Comparison of ENCODE assay signal across 15 mouse cellular contexts in genomic region chr19:6499860-6500635, GRCm38 (mm10). TPM values are rescaled to one million over a fixed set of nuclear protein-coding genes. Genes with fewer than 3 reads are reported as not detected.
DNase-seq lines count a peak whose midpoint lies in the region; ATAC-seq lines count a peak whose summit lies in the region.
"Had no signal": no experiment of that assay in that cellular context is flagged by ENCODE, and none has a peak within 500 bp of the region (broad histone marks: within the 10 kb centered on the region; RNA-seq: fewer than 3 reads in every experiment).

No protein-coding gene starts in this region.

- H3K9ac ChIP-seq in intestine, embryonic 15.5 days: no peak overlapping the region
- no peak overlapping the region for H3K9ac ChIP-seq in intestine, embryonic 16.5 days (ENCODE audit: low read depth, low read length)
- peak overlapping the region; percentile 93 for H3K9ac ChIP-seq in forebrain, embryonic 12.5 days
- H3K9ac ChIP-seq in hindbrain, embryonic 16.5 days (ENCODE audit: low read depth, low read length): peak overlapping the region; percentile 99
- peak overlapping the region; percentile 99 for H3K9ac ChIP-seq in neural tube, embryonic 14.5 days (replicated peaks; ENCODE audit: low read depth, low read length)

- no peak for ATAC-seq in intestine, embryonic 15.5 days
- no peak for ATAC-seq in intestine, embryonic 16.5 days
- ATAC-seq in forebrain, embryonic 12.5 days (ENCODE audit: low FRiP score): no peak
- ATAC-seq in hindbrain, embryonic 16.5 days: no peak
- no peak for ATAC-seq in neural tube, embryonic 14.5 days (ENCODE audit: low read depth)

- DNase-seq in layer of hippocampus, adult 9-11 months: no peak
- DNase-seq in left cerebral cortex, postnatal 4 days: no peak
- DNase-seq in gastrocnemius, adult 18-20 months (ENCODE audit: low spot score): no peak
- DNase-seq: B cell, adult 2 months; lung, postnatal 36 days; thymus, postnatal 25 days had no signal

- peaks cover 34% of the 10 kb centered on the region for H3K4me1 ChIP-seq in intestine, embryonic 15.5 days (replicated peaks)
- H3K4me1 ChIP-seq in intestine, embryonic 16.5 days (ENCODE audit: control insufficient read depth, insufficient read depth, low read length): peaks cover 22% of the 10 kb centered on the region
- H3K4me1 ChIP-seq in forebrain, embryonic 12.5 days: peaks cover 90% of the 10 kb centered on the region
- H3K4me1 ChIP-seq in hindbrain, embryonic 16.5 days (ENCODE audit: control insufficient read depth, insufficient read depth, low read depth, low read length): peaks cover 71% of the 10 kb centered on the region
- H3K4me1 ChIP-seq in neural tube, embryonic 14.5 days (ENCODE audit: control insufficient read depth, insufficient read depth, low read length): peaks cover 51% of the 10 kb centered on the region

- H3K4me3 ChIP-seq in intestine, embryonic 15.5 days (replicated peaks): 0 out of 2 replicates have a peak overlapping the region, but pooled peaks have one; percentile 1
- no peak overlapping the region for H3K4me3 ChIP-seq in intestine, embryonic 16.5 days (ENCODE audit: low read length)
- H3K4me3 ChIP-seq in forebrain, embryonic 12.5 days (replicated peaks): peak overlapping the region; percentile 83
- peak overlapping the region; percentile 88 for H3K4me3 ChIP-seq in hindbrain, embryonic 16.5 days (ENCODE audit: low read length)
- H3K4me3 ChIP-seq in neural tube, embryonic 14.5 days (ENCODE audit: low read depth, low read length): peak overlapping the region; percentile 96

- peaks cover 87% of the 10 kb centered on the region for H3K27me3 ChIP-seq in intestine, embryonic 15.5 days (replicated peaks)
- H3K27me3 ChIP-seq in intestine, embryonic 16.5 days (replicated peaks; ENCODE audit: control insufficient read depth, insufficient read depth, low read length): peaks cover 81% of the 10 kb centered on the region
- H3K27me3 ChIP-seq in forebrain, embryonic 12.5 days: peaks cover 39% of the 10 kb centered on the region
- H3K27me3 ChIP-seq in hindbrain, embryonic 16.5 days (replicated peaks; ENCODE audit: control insufficient read depth, insufficient read depth, low read length): no peaks in the 10 kb centered on the region
- 0 out of 2 replicates have a peak, but pooled peaks cover 2% of the 10 kb centered on the region for H3K27me3 ChIP-seq in neural tube, embryonic 14.5 days (ENCODE audit: control insufficient read depth, insufficient read depth, low read length)

- H3K4me2 ChIP-seq in intestine, embryonic 15.5 days (replicated peaks): no peak overlapping the region
- no peak overlapping the region for H3K4me2 ChIP-seq in intestine, embryonic 16.5 days (ENCODE audit: low read depth, low read length)
- peak overlapping the region; percentile 97 for H3K4me2 ChIP-seq in forebrain, embryonic 12.5 days
- peak overlapping the region; percentile 91 for H3K4me2 ChIP-seq in hindbrain, embryonic 16.5 days (ENCODE audit: low read length)
- peak overlapping the region; percentile 77 for H3K4me2 ChIP-seq in neural tube, embryonic 14.5 days (ENCODE audit: low read depth, low read length)
- H3K4me2 ChIP-seq: liver, embryonic 11.5 days had no signal

- no peak overlapping the region for H3K27ac ChIP-seq in intestine, embryonic 15.5 days
- no peak overlapping the region for H3K27ac ChIP-seq in intestine, embryonic 16.5 days (ENCODE audit: low read length)
- H3K27ac ChIP-seq in forebrain, embryonic 12.5 days: peak overlapping the region; percentile 39
- H3K27ac ChIP-seq in hindbrain, embryonic 16.5 days (ENCODE audit: low read depth, low read length): peak overlapping the region; percentile 97
- H3K27ac ChIP-seq in neural tube, embryonic 14.5 days (ENCODE audit: low read depth, low read length): peak overlapping the region; percentile 94
- H3K27ac ChIP-seq: kidney, postnatal 0 days had no signal

- no peaks in the 10 kb centered on the region for H3K36me3 ChIP-seq in intestine, embryonic 15.5 days
- no peaks in the 10 kb centered on the region for H3K36me3 ChIP-seq in intestine, embryonic 16.5 days (ENCODE audit: control insufficient read depth, insufficient read depth, low read length)
- peaks cover 4% of the 10 kb centered on the region; the same call in 1 of the 2 replicates for H3K36me3 ChIP-seq in forebrain, embryonic 12.5 days (replicated peaks)
- peaks cover 4% of the 10 kb centered on the region; the same call in 1 of the 2 replicates for H3K36me3 ChIP-seq in hindbrain, embryonic 16.5 days (ENCODE audit: control insufficient read depth, insufficient read depth, low read length)
- peaks cover 5% of the 10 kb centered on the region for H3K36me3 ChIP-seq in neural tube, embryonic 14.5 days (ENCODE audit: control insufficient read depth, insufficient read depth, low read length)
- H3K36me3 ChIP-seq: G1E had no signal

- no peaks in the 10 kb centered on the region for H3K9me3 ChIP-seq in intestine, embryonic 15.5 days
- H3K9me3 ChIP-seq in intestine, embryonic 16.5 days (ENCODE audit: control insufficient read depth, low read length): no peaks in the 10 kb centered on the region
- H3K9me3 ChIP-seq in forebrain, embryonic 12.5 days: no peaks in the 10 kb centered on the region
- H3K9me3 ChIP-seq in hindbrain, embryonic 16.5 days (ENCODE audit: control insufficient read depth, low read length): no peaks in the 10 kb centered on the region
- H3K9me3 ChIP-seq in neural tube, embryonic 14.5 days (ENCODE audit: control insufficient read depth, low read length): no peaks in the 10 kb centered on the region
- H3K9me3 ChIP-seq: G1E had no signal

- WGBS in intestine, embryonic 15.5 days: 54% methylated on average over 6 of the region's 6 CpGs
- 49% methylated on average over 6 of the region's 6 CpGs for WGBS in intestine, embryonic 16.5 days
- 58% methylated on average over 6 of the region's 6 CpGs for WGBS in forebrain, embryonic 12.5 days
- 45% methylated on average over 6 of the region's 6 CpGs for WGBS in hindbrain, embryonic 16.5 days
- WGBS in neural tube, embryonic 14.5 days: 27% methylated on average over 6 of the region's 6 CpGs

- intact Hi-C loops in left cerebral cortex, postnatal 4 days (cut with DNase I): no loop called here

RNA-seq across cellular contexts. Expression of gene Slc22a12, which starts 42.8 kb away (rescaled TPM):
- 0.13 TPM in 1 of 2 replicates, not detected in the other for polyA plus RNA-seq in intestine, embryonic 15.5 days (2015; fragmentation: Nextera tagmentation; extraction: Ambion mirVana)
- polyA plus RNA-seq in intestine, embryonic 16.5 days (2015; fragmentation: Nextera tagmentation; extraction: Ambion mirVana): not detected in 2 replicates
- polyA plus RNA-seq in forebrain, embryonic 12.5 days (2016; fragmentation: Nextera tagmentation; extraction: Ambion mirVana): not detected in 2 replicates
- 0.14 TPM in 1 of 2 replicates, not detected in the other for polyA plus RNA-seq in hindbrain, embryonic 16.5 days (2015; fragmentation: Nextera tagmentation; extraction: Ambion mirVana)
- 0.11 TPM in 1 of 2 replicates, not detected in the other for polyA plus RNA-seq in neural tube, embryonic 14.5 days (2014; fragmentation: Nextera tagmentation; extraction: Ambion mirVana)
- total RNA-seq in left cerebral cortex, postnatal 4 days (2021): under 1 TPM in 1 of 2 experiments, not detected in 1; 0.30 TPM
- total RNA-seq in gastrocnemius, adult 18-20 months (2021): under 1 TPM in 1 of 2 experiments, not detected in 1; 0.11 TPM
- total RNA-seq: G1E had no signal
- polyA plus RNA-seq: G1E; heart, postnatal 0 days; liver, embryonic 11.5 days had no signal

Comparison
In these comparisons a context has a peak if more than half of its experiments do, and no peak if none do; other contexts are left out.
1. H3K27ac ChIP-seq: peak in forebrain, embryonic 12.5 days (single experiment), hindbrain, embryonic 16.5 days (single experiment) and neural tube, embryonic 14.5 days (single experiment); none in intestine, embryonic 15.5 days (single experiment) and intestine, embryonic 16.5 days (single experiment).
2. H3K4me2 ChIP-seq: peak in forebrain, embryonic 12.5 days (single experiment), hindbrain, embryonic 16.5 days (single experiment) and neural tube, embryonic 14.5 days (single experiment); none in intestine, embryonic 15.5 days (single experiment) and intestine, embryonic 16.5 days (single experiment).
3. H3K9ac ChIP-seq: peak in forebrain, embryonic 12.5 days (single experiment), hindbrain, embryonic 16.5 days (single experiment) and neural tube, embryonic 14.5 days (single experiment); none in intestine, embryonic 15.5 days (single experiment) and intestine, embryonic 16.5 days (single experiment).